Mouse (Mus musculus) cerebellum, postnatal 14 days (tissue): ENCODE measurements around the gene 4933405L10Rik.
A peak's percentile ranks its signal among the peaks of the same experiment; 100 is the strongest.

Experiments used
- DNase-seq, 2 experiments: peaks; one replicate each; pipeline ENCODE4 v3.0.0; 2021; ENCODE audit warnings: mixed read lengths in 2 of 2

Gene 4933405L10Rik

GRCm38 (mm10) chr8:105707498-105708403, at the start of gene 4933405L10Rik, which contains the start of gene Enkd1:
Gene 4933405L10Rik (plus strand): TSS chr8:105707655.
Gene Enkd1 (minus strand): TSS chr8:105708210.
- DNase-seq: peak; percentile 88 to 92

- DNase-seq: peak; percentile 34 to 44
Measured at GRCm38 (mm10) chr8:105661167-105661566, 46.3 kb upstream of the 4933405L10Rik start.

- DNase-seq: no peak
Measured at GRCm38 (mm10) chr8:105677891-105678290, 29.6 kb upstream of the 4933405L10Rik start.

GRCm38 (mm10) chr8:105685325-105685724, 22.1 kb upstream of the 4933405L10Rik start:
- DNase-seq: no peak

GRCm38 (mm10) chr8:105685796-105686308, 21.6 kb upstream of the 4933405L10Rik start, which contains the start of gene Carmil2:
Gene Carmil2 (plus strand): TSS chr8:105686274.
- DNase-seq: peak in 1 of 2 experiments; percentile 79

GRCm38 (mm10) chr8:105686551-105686950, 20.9 kb upstream of the 4933405L10Rik start:
- DNase-seq: no peak

- DNase-seq: no peak
Measured at GRCm38 (mm10) chr8:105687512-105687911, 19.9 kb upstream of the 4933405L10Rik start.

- no peak for DNase-seq
Measured at GRCm38 (mm10) chr8:105688242-105688752, 19.2 kb upstream of the 4933405L10Rik start.

GRCm38 (mm10) chr8:105689256-105689982, 18.0 kb upstream of the 4933405L10Rik start:
- DNase-seq: no peak

GRCm38 (mm10) chr8:105689983-105690360, 17.5 kb upstream of the 4933405L10Rik start:
- DNase-seq: no peak

GRCm38 (mm10) chr8:105690978-105691377, 16.5 kb upstream of the 4933405L10Rik start:
- DNase-seq: no peak

- DNase-seq: no peak
Measured at GRCm38 (mm10) chr8:105692449-105693182, 14.8 kb upstream of the 4933405L10Rik start.

- peak; percentile 94 for DNase-seq
Measured at GRCm38 (mm10) chr8:105693648-105694047, 13.8 kb upstream of the 4933405L10Rik start.

- DNase-seq: peak; percentile 83 to 88
Measured at GRCm38 (mm10) chr8:105694051-105694799, 13.2 kb upstream of the 4933405L10Rik start.

- DNase-seq: peak in 1 of 2 experiments; percentile 37
Measured at GRCm38 (mm10) chr8:105695080-105695780, 12.2 kb upstream of the 4933405L10Rik start.

- peak in 1 of 2 experiments; percentile 27 for DNase-seq
Measured at GRCm38 (mm10) chr8:105697196-105697780, 10.2 kb upstream of the 4933405L10Rik start.

- DNase-seq: peak in 1 of 2 experiments; percentile 55
Measured at GRCm38 (mm10) chr8:105698734-105699133, 8.7 kb upstream of the 4933405L10Rik start.

- DNase-seq: no peak
Measured at GRCm38 (mm10) chr8:105699488-105700215, 7.8 kb upstream of the 4933405L10Rik start.

- peak in 1 of 2 experiments; percentile 77 for DNase-seq
Measured at GRCm38 (mm10) chr8:105700566-105700965, 6.9 kb upstream of the 4933405L10Rik start.
